Mouse (Mus musculus) frontal cortex, adult (tissue): ENCODE measurements around the gene Nmnat2.

Source experiments
- ATAC-seq: cut with Nextera tagmentation; 2 replicates; pipeline ENCODE4 v1.9.2; 2017; ENCODE audit warnings: mild to moderate bottlenecking, moderate library complexity, mixed read lengths; ENCODE audit not compliant: low TSS enrichment

Gene Nmnat2

GRCm38 (mm10) chr1:153019623-153020022 is 64.8 kb downstream of the Nmnat2 start:
- no peak for ATAC-seq

- no peak for ATAC-seq
These were observed 66.3 kb downstream of the Nmnat2 start for GRCm38 (mm10) chr1:153021034-153021638.

GRCm38 (mm10) chr1:153023018-153023417 is 68.2 kb downstream of the Nmnat2 start:
- no peak for ATAC-seq

GRCm38 (mm10) chr1:153023875-153024274 is 69.1 kb downstream of the Nmnat2 start:
- ATAC-seq: no peak

- no peak for ATAC-seq
These were observed 69.7 kb downstream of the Nmnat2 start for GRCm38 (mm10) chr1:153024453-153024852.

- ATAC-seq: no peak
These were observed 76.6 kb downstream of the Nmnat2 start for GRCm38 (mm10) chr1:153031345-153031744.

- ATAC-seq: no peak
These were observed 77.2 kb downstream of the Nmnat2 start for GRCm38 (mm10) chr1:153031954-153032353.

GRCm38 (mm10) chr1:153033145-153033908 is 78.5 kb downstream of the Nmnat2 start:
- ATAC-seq: no peak

- ATAC-seq: no peak
These were observed 79.3 kb downstream of the Nmnat2 start for GRCm38 (mm10) chr1:153034064-153034463.

- ATAC-seq: peak; percentile 66
These were observed 80.6 kb downstream of the Nmnat2 start for GRCm38 (mm10) chr1:153035328-153035944.

- ATAC-seq: no peak; the same call in 1 of the 2 replicates
These were observed 82.9 kb downstream of the Nmnat2 start for GRCm38 (mm10) chr1:153037353-153038345.

- peak; percentile 39 for ATAC-seq
These were observed 85.3 kb downstream of the Nmnat2 start for GRCm38 (mm10) chr1:153040091-153040490.

- ATAC-seq: no peak
These were observed 86.3 kb downstream of the Nmnat2 start for GRCm38 (mm10) chr1:153041046-153041445.

- ATAC-seq: no peak
These were observed 87.5 kb downstream of the Nmnat2 start for GRCm38 (mm10) chr1:153042318-153042717.

- ATAC-seq: no peak
These were observed 88.5 kb downstream of the Nmnat2 start for GRCm38 (mm10) chr1:153043332-153043731.

- peak; percentile 60 for ATAC-seq
These were observed 90.6 kb downstream of the Nmnat2 start for GRCm38 (mm10) chr1:153045368-153045767.

GRCm38 (mm10) chr1:153048147-153048878 is 93.5 kb downstream of the Nmnat2 start:
- no peak for ATAC-seq

GRCm38 (mm10) chr1:153049451-153049850 is 94.7 kb downstream of the Nmnat2 start:
- no peak for ATAC-seq

- no peak for ATAC-seq
These were observed 96.7 kb downstream of the Nmnat2 start for GRCm38 (mm10) chr1:153051474-153051873.

- no peak for ATAC-seq
These were observed 98.8 kb downstream of the Nmnat2 start for GRCm38 (mm10) chr1:153053619-153054018.
